Mouse (Mus musculus) CD4-positive, CD25-positive, alpha-beta regulatory T cell, adult 2 months (primary cell): ENCODE data around the gene Hps3.
A peak's percentile ranks its signal among the peaks of the same experiment; 100 is the strongest.

Experiments
- DNase-seq: peaks from one replicate; pipeline ENCODE4 v3.0.0-alpha.2; 2012; ENCODE audit warnings: low read depth, low spot score

The Hps3 gene

DNA sequence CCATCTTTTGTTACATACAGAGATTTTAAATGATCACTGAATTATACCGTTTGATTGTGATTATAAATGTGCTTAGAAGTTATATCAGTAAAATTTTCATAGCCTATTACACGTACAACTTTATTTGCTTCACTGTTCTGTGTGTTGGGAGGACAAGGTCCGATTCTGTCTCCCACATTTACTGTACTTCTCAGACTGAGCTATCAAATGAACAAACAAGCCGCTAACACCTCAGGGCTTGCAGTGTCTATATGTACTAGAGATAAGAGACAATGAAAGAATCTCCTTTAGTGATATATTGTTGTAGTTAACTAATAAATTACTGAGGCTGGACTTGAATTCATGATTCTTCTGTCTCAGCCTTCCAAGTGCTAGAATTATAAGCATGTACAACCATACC, 27.8 kb downstream of the Hps3 start:
- no peak for DNase-seq

- no peak for DNase-seq
These were observed 29.5 kb downstream of the Hps3 start for GRCm38 (mm10) chr3:20005611-20006010.

DNA sequence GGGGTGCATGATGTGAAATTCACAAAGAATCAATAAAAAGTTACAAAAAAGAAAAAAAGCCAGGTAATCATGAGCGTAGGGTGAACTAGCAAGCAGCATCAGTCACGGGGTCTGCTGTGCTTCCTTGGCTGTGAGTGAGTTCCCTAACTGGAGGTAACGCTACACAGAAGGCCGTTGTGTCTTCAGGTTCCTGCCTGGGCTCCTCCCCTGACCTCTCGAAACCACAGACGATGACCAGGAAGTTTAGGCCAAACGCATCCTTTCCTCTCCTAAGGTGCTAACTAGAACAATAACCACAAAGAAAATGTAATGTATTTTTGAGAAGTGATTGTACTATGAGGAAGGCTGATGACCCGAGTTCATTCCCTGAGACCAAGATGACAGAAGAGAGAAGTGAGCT, 30.7 kb downstream of the Hps3 start:
- no peak for DNase-seq

GRCm38 (mm10) chr3:20002786-20003185, 32.3 kb downstream of the Hps3 start:
- peak; percentile 34 for DNase-seq

DNA sequence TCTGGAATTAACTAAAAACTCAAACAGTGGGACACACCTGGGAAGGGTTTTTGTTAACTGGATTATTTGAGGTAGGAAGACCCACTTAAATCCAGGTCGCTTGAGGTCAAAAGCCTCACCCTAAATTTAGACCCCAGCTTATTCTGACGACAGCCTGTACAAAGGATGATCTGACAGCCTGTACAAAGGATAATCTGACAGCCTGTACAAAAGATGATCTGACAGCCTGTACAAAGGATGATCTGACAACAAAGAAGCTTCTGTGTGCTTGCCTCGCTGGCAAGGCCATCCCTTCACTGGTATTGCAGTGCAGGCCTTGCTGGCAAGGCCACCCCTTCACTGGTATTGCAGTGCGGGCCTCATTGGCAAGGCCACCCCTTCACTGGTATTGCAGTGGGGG, 34.3 kb downstream of the Hps3 start:
- DNase-seq, result no peak

GRCm38 (mm10) chr3:19999551-19999950, 35.6 kb downstream of the Hps3 start:
- no peak for DNase-seq

- DNase-seq, result no peak
These were observed 42.7 kb downstream of the Hps3 start for GRCm38 (mm10) chr3:19992388-19992787.

DNA sequence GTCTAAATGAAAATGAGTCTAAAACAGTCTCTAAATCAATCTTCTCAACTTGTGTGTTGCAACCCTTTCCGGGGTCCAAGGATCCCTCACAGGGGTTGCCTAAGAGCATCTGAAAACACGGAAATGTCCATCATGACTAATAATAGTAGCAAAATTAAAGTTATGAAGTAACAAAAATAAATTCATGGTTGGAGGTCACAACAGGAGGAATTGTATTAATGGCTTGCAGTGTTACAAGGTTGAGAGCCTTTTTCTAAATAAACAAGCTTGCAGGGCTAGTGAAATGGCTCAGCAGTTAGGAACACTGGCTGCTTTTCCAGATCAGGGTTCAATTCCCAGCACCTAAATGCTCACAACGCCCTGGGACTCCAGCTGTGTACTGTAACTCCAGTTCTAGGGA, 45.1 kb downstream of the Hps3 start:
- DNase-seq, result no peak

DNA sequence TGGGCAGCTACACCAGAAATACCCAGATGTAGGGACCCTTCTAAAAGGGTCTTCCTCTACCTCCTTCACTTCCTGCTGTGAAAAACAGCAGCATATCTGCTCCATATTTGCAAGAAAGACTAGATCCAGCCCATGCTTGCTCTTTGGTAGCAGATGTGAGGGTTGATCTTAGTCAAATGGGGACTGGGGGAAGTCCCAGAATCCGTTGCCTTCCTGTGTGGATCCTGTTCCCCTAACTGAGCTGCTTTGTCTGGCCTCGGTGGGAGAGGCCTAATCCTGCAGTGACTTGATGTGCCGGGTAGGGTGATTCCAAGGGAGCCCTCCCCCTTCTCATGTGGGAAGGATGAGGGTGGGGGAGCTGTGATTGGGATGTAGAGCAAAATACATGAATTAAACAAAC, 49.0 kb downstream of the Hps3 start:
- DNase-seq, result peak; percentile 16

- DNase-seq, result no peak
These were observed 52.3 kb downstream of the Hps3 start for GRCm38 (mm10) chr3:19982846-19983245.

DNA sequence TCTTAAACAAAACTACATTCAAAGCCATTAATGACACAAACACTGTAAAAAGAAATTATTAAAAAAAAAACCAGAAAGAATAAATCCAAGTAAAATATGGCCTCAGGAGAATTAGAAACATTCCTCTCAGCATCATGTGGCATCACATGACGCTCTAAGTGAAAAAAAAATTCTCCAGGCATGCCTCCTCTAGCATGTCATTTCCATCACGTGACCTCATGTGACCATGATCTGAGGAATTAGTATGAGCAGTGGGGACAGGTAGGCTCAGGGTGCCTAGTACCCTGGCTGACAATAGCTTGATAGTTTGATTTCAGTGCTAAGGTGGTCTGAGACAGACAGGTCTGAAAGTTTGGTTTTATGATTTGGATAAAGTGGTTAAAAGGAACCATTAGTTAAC, 54.0 kb downstream of the Hps3 start:
- no peak for DNase-seq

GRCm38 (mm10) chr3:19978474-19978873, 56.6 kb downstream of the Hps3 start:
- no peak for DNase-seq

DNA sequence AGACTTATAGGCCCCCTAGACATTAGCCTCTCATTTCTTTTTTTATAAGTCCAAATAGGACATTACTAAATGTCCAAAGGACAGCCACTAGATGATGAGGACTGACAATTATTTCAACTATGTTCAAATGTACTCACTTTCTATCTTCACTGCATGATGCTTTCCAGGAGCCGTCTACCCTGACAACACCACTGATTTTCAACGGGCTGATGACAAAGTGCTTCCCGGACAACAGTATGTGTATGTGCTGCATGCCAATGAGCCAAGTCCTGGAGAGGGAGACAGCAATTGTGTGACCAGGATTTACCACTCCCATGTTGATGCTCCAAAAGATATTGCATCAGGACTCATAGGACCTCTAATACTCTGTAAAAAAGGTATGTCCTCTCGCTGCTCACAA, 69.0 kb downstream of the Hps3 start:
- DNase-seq, result no peak

GRCm38 (mm10) chr3:19965239-19965638, 69.9 kb downstream of the Hps3 start:
- DNase-seq, result no peak

DNA sequence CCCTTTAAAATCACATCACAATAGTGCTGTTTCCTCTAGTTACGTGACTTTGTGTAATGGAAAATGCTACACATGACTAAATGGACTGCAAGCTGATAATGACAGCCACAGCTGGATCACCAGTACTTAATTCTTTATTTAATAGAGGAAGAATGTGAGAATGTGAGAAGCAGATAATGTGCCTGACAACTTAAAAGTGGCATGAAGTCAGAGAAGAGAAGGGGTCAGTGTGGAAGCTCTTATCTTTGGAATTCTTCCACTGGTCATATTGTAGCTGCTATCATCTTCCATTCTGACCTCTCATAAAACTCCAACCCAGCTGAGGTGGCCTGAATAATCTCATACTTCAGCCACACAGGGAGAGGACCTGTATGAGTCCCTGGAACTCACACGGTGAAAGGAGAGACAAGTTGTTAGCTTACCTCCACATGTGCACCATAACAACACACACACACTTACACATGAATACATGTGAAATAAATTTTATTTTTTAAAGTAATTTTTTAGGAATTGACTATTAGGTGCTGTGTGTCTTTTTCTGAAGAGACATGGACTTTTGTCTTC, 70.4 kb downstream of the Hps3 start:
- DNase-seq, result no peak

DNA sequence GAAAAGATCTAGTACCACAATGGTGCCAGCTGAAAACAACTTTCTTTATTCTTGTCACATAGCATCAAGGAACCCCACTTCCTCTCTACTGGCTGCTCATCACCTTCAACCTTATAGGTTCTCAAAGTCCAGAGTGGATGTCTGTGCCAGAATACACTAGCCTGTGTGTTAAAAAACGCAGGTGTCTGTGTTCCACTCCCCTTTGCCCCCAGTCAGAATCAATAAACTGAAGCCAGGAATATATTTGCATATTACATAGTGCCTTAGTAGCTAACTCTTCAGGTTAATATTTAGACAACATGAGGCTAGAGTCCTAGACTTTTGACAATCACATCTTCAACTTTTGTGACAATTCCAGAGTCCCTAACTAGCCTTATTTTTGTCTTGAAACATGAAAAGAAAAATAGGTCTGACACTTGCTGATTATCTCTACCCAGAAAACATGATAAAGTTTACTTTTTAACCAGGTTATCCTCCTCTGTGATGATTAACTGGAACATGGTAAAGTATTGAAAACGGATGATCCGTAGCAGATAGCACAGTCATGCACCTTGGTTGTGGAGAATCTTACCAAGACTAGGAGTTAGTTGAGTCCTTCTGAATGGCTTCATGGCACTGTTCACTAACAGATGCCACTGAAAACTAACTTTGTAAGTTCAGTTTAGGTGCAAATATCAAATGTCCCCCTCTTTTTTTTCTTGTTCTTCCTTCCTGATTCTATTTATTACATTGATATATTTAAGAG, 72.2 kb downstream of the Hps3 start:
- DNase-seq, result no peak

GRCm38 (mm10) chr3:19961341-19961740, 73.8 kb downstream of the Hps3 start:
- no peak for DNase-seq

- no peak for DNase-seq
These were observed 74.5 kb downstream of the Hps3 start for GRCm38 (mm10) chr3:19960570-19961114.

DNA sequence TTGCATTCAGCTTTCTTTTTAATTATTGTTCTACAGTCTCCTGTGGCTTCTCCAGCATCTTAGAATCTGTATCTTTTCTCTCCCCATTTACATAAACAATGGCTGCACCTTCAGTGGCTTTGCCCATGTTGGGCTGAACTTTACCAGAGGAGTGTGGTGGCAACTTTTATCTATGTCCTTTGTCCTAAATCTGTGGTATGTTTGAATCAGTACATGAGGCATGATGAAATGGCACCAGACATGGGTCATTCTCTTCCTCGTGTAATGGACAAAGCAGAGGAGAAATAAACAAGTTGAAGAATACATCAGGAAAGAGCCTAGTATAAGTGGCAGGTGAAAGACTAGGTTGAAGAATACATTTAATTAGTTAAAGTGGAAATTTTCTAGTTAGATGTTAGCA, 76.1 kb downstream of the Hps3 start:
- DNase-seq, result no peak

GRCm38 (mm10) chr3:19958031-19958430, 77.1 kb downstream of the Hps3 start:
- no peak for DNase-seq

- DNase-seq, result no peak
These were observed 78.2 kb downstream of the Hps3 start, which contains the start of gene Cp for GRCm38 (mm10) chr3:19956885-19957284. Gene Cp, plus strand, starts transcription at chr3:19957054.

DNA sequence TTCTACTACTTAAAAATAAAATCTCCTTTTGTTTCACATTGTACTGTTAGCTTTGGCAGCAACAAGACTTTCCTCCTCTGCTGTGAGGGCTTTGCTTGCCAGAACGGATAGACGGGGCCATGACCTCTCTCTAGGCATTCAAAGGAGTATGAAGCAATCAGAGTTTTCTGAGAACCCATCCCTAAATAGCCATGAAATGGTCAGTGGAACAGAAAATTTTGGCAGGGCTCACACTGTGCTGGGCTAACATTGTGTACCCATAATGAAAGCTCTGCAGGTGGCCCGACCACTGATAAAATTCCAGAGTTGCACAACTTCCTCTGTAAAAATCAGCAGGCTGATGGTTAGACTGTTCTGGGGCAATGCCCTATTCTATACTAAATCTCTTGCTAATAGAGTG, 81.2 kb downstream of the Hps3 start:
- no peak for DNase-seq

- no peak for DNase-seq
These were observed 81.7 kb downstream of the Hps3 start for GRCm38 (mm10) chr3:19953425-19953824.
